ENCODE assay signal across 17 mouse cellular contexts in genomic region chr12:40906807-40907206, GRCm38 (mm10).
"Had no signal": no experiment of that assay in that cellular context is flagged by ENCODE, and none has a peak within 500 bp of the region (broad histone marks: within the 10 kb centered on the region; RNA-seq: fewer than 3 reads in every experiment).

No protein-coding gene starts in this region.

- H3K9me3 ChIP-seq: limb, embryonic 15.5 days; liver, embryonic 12.5 days; lung, embryonic 15.5 days; midbrain, embryonic 15.5 days; neural tube, embryonic 12.5 days had no signal

- H3K27me3 ChIP-seq: limb, embryonic 15.5 days; liver, embryonic 12.5 days; lung, embryonic 15.5 days; megakaryocyte, embryonic 14.5 days; midbrain, embryonic 15.5 days; neural tube, embryonic 12.5 days had no signal

- ATAC-seq: hindbrain, embryonic 16.5 days; inflammation-experienced regulatory T-cells, adult 6 months; liver, embryonic 12.5 days; midbrain, embryonic 15.5 days had no signal

- H3K4me3 ChIP-seq: limb, embryonic 15.5 days; liver, embryonic 12.5 days; lung, embryonic 15.5 days; megakaryocyte, embryonic 14.5 days; midbrain, embryonic 15.5 days; neural tube, embryonic 12.5 days had no signal

- H3K4me2 ChIP-seq: limb, embryonic 15.5 days; liver, embryonic 12.5 days; lung, embryonic 15.5 days; midbrain, embryonic 11.5 days; midbrain, embryonic 15.5 days; neural tube, embryonic 12.5 days had no signal

- H3K27ac ChIP-seq: kidney, postnatal 0 days; limb, embryonic 15.5 days; liver, embryonic 12.5 days; lung, embryonic 15.5 days; macrophage; midbrain, embryonic 15.5 days; neural tube, embryonic 12.5 days had no signal

- H3K36me3 ChIP-seq: limb, embryonic 15.5 days; liver, embryonic 12.5 days; lung, embryonic 15.5 days; midbrain, embryonic 15.5 days; neural tube, embryonic 12.5 days had no signal

- H3K4me1 ChIP-seq: limb, embryonic 15.5 days; lung, embryonic 15.5 days; megakaryocyte, embryonic 14.5 days; midbrain, embryonic 15.5 days; neural tube, embryonic 12.5 days had no signal

- H3K9ac ChIP-seq: limb, embryonic 15.5 days; liver, embryonic 12.5 days; lung, embryonic 15.5 days; midbrain, embryonic 15.5 days; neural tube, embryonic 12.5 days had no signal

- DNase-seq: layer of hippocampus, postnatal 36 days; lung, postnatal 14 days; right cerebral cortex, postnatal 4 days; spleen, adult 18-20 months; thymus, adult 2 months; thymus, postnatal 36 days had no signal
